ENCODE assay signal across 8 mouse cellular contexts in genomic region chr10:37141621-37142020, GRCm38 (mm10). TPM values are rescaled to one million over a fixed set of nuclear protein-coding genes. Genes with fewer than 3 reads are reported as not detected.
A peak's percentile ranks its signal among the peaks of the same experiment; 100 is the strongest.
DNase-seq lines count a peak whose midpoint lies in the region; ATAC-seq and TF ChIP-seq lines count a peak whose summit lies in the region.

No protein-coding gene starts in this region.

- no peak for ATAC-seq in heart, embryonic 12.5 days (ENCODE audit: insufficient number of reproducible peaks, low FRiP score)
- no peak for ATAC-seq in forebrain, embryonic 14.5 days
- no peak for ATAC-seq in liver, embryonic 14.5 days (ENCODE audit: insufficient read depth)

- peak overlapping the region; percentile 92 for H3K4me3 ChIP-seq in heart, embryonic 12.5 days
- peak overlapping the region; percentile 96 for H3K4me3 ChIP-seq in forebrain, embryonic 14.5 days (ENCODE audit: low read depth, low read length)
- H3K4me3 ChIP-seq in liver, embryonic 14.5 days (ENCODE audit: insufficient read depth in 1 of 2, low read depth in 2 of 2, low read length in 2 of 2), result peak overlapping the region in 1 of 2 experiments; percentile 63; a peak in 1 of 4 replicates

- TF ChIP-seq CTCF in liver, embryonic 14.5 days (IDR thresholded peaks at IDR 0.05; ENCODE audit: low read depth), result no peak

- peak overlapping the region; percentile 95 for H3K27ac ChIP-seq in heart, embryonic 12.5 days (ENCODE audit: poor library complexity, severe bottlenecking)
- H3K27ac ChIP-seq in forebrain, embryonic 14.5 days (ENCODE audit: low read depth, low read length), result peak overlapping the region; percentile 100
- H3K27ac ChIP-seq in liver, embryonic 14.5 days, result no peak overlapping the region

- TF ChIP-seq EP300 in liver, embryonic 14.5 days (IDR thresholded peaks at IDR 0.05; ENCODE audit: low read depth), result no peak

- H3K9ac ChIP-seq in heart, embryonic 12.5 days, result no peak overlapping the region
- peak overlapping the region; percentile 100 for H3K9ac ChIP-seq in forebrain, embryonic 14.5 days (ENCODE audit: low read length)
- H3K9ac ChIP-seq in liver, embryonic 14.5 days (replicated peaks), result no peak overlapping the region

- intact Hi-C loops in heart, postnatal 10 days (cut with DNase I), result loop anchor here (2.0 kb wide), 1 partner anchor 91 kb away; no protein-coding TSS in a partner anchor

- H3K4me2 ChIP-seq in heart, embryonic 12.5 days, result peak overlapping the region; percentile 90
- H3K4me2 ChIP-seq in forebrain, embryonic 14.5 days (ENCODE audit: low read length), result peak overlapping the region; percentile 67
- peak overlapping the region; percentile 73 for H3K4me2 ChIP-seq in liver, embryonic 14.5 days (ENCODE audit: low read depth)

- no peaks in the 10 kb centered on the region for H3K27me3 ChIP-seq in heart, embryonic 12.5 days (replicated peaks)
- no peaks in the 10 kb centered on the region for H3K27me3 ChIP-seq in forebrain, embryonic 14.5 days (replicated peaks; ENCODE audit: control insufficient read depth, insufficient read depth, low read length)
- H3K27me3 ChIP-seq in liver, embryonic 14.5 days (ENCODE audit: control insufficient read depth, insufficient read depth, low read length), result peaks cover 45% of the 10 kb centered on the region

- H3K36me3 ChIP-seq in heart, embryonic 12.5 days, result no peaks in the 10 kb centered on the region
- H3K36me3 ChIP-seq in forebrain, embryonic 14.5 days (ENCODE audit: control insufficient read depth, insufficient read depth, low read length), result peaks cover under 1% of the 10 kb centered on the region
- H3K36me3 ChIP-seq in liver, embryonic 14.5 days (replicated peaks; ENCODE audit: control insufficient read depth, insufficient read depth, low read depth), result no peaks in the 10 kb centered on the region

- no peaks in the 10 kb centered on the region for H3K9me3 ChIP-seq in heart, embryonic 12.5 days (replicated peaks)
- H3K9me3 ChIP-seq in forebrain, embryonic 14.5 days (replicated peaks; ENCODE audit: control insufficient read depth, low read length), result no peaks in the 10 kb centered on the region
- H3K9me3 ChIP-seq in liver, embryonic 14.5 days (ENCODE audit: control insufficient read depth, low read length), result no peaks in the 10 kb centered on the region

- WGBS in heart, embryonic 12.5 days, result 79% methylated on average over 4 of the region's 4 CpGs
- 60% methylated on average over 4 of the region's 4 CpGs for WGBS in forebrain, embryonic 14.5 days
- WGBS in liver, embryonic 14.5 days (ENCODE audit: insufficient replicate concordance), result 39% methylated on average over 4 of the region's 4 CpGs

- peaks cover 4% of the 10 kb centered on the region; the same call in 1 of the 2 replicates for H3K4me1 ChIP-seq in heart, embryonic 12.5 days (replicated peaks)
- peaks cover 8% of the 10 kb centered on the region for H3K4me1 ChIP-seq in forebrain, embryonic 14.5 days (ENCODE audit: control insufficient read depth, insufficient read depth, low read length)
- H3K4me1 ChIP-seq in liver, embryonic 14.5 days (replicated peaks; ENCODE audit: control insufficient read depth in 2 of 2, insufficient read depth in 2 of 2, low read length in 1 of 2), result peaks cover 0 to 4% of the 10 kb centered on the region in 2 experiments; a peak in 1 of 4 replicates

- DNase-seq in heart, postnatal 10 days, result no peak
- DNase-seq in NIH3T3 (ENCODE audit: low read depth), result peak; percentile 84
- no peak for DNase-seq in forebrain, embryonic 14.5 days (ENCODE audit: low spot score)
- DNase-seq in liver, embryonic 14.5 days (ENCODE audit: low read depth in 3 of 3, low spot score in 3 of 3), result no peak
- no peak for DNase-seq in gastrocnemius, postnatal 10 days
- no peak for DNase-seq in thymus, postnatal 25 days
- DNase-seq in testis, postnatal 10 days (ENCODE audit: low spot score), result no peak

RNA-seq across cellular contexts. Expression of gene Marcks, which starts 2.9 kb away (rescaled TPM):
- 79.0 and 81.4 TPM in 2 replicates for polyA plus RNA-seq in heart, embryonic 12.5 days (2016; fragmentation: Nextera tagmentation; extraction: Ambion mirVana)
- total RNA-seq in heart, postnatal 10 days (2021), result 100 to 1,000 TPM; 117 to 142 TPM
- polyA plus RNA-seq in forebrain, embryonic 14.5 days (2014; fragmentation: Nextera tagmentation; extraction: Ambion mirVana), result 319 and 350 TPM in 2 replicates
- 12.1 and 16.3 TPM in 2 replicates for polyA plus RNA-seq in liver, embryonic 14.5 days (2012; rRNA removed)
- polyA plus RNA-seq in liver, embryonic 14.5 days (2014; fragmentation: Nextera tagmentation; extraction: Ambion mirVana), result 22.2 and 22.3 TPM in 2 replicates
- 100 to 1,000 TPM; 156 to 179 TPM for total RNA-seq in gastrocnemius, postnatal 10 days (2021)
